Mouse (Mus musculus): Measurements from ENCODE around the gene Tbl1xr1. TPM values are rescaled to one million over a fixed set of nuclear protein-coding genes. Genes with fewer than 3 reads are reported as not detected.

Gene Tbl1xr1
- total RNA-seq, 2 experiments from 2014 or later: 135 to 151 TPM

DNA sequence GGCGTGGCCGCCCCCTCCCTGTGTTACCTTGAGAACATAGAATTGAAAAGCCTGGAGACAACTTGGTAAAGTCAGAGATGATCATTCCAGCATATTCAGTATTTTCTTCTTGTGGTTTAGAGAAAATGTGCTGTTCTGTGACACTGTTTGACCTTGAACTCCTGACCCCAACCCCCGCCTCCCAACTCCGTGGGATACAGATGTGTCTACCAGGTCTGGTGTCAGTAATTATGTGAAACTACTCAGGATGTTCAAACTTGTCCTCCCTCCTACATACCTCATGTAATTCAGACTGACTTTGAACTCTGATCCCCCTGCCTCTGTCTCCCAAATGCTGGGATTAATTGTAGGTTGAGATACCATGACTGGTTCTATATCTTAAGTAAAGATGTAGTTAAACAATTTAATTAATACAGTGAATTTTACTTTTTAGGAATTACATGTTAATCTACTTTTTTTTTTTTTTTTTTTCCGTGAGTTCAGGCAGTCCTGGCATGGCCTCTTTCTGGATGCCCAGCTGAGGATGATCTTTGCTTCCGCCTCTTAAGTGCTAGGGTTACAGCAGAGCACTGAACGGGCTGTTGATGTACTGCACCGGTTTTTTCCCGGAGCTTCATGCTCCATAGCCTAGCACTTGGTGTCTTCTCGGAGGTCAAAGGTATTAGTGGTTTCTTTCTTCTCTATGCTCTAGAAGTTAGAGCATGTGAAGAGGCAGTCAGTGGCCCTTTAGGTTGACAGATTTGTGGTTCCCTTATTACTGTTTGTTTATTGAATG is 8.0 kb downstream of the Tbl1xr1 start:
- no peak for DNase-seq (ENCODE audit: extremely low spot score in 1 of 2, low spot score in 1 of 2)

- DNase-seq (ENCODE audit: extremely low spot score in 1 of 2, low spot score in 1 of 2): no peak
Measured at GRCm38 (mm10) chr3:22089825-22090224, 13.4 kb downstream of the Tbl1xr1 start.

DNA sequence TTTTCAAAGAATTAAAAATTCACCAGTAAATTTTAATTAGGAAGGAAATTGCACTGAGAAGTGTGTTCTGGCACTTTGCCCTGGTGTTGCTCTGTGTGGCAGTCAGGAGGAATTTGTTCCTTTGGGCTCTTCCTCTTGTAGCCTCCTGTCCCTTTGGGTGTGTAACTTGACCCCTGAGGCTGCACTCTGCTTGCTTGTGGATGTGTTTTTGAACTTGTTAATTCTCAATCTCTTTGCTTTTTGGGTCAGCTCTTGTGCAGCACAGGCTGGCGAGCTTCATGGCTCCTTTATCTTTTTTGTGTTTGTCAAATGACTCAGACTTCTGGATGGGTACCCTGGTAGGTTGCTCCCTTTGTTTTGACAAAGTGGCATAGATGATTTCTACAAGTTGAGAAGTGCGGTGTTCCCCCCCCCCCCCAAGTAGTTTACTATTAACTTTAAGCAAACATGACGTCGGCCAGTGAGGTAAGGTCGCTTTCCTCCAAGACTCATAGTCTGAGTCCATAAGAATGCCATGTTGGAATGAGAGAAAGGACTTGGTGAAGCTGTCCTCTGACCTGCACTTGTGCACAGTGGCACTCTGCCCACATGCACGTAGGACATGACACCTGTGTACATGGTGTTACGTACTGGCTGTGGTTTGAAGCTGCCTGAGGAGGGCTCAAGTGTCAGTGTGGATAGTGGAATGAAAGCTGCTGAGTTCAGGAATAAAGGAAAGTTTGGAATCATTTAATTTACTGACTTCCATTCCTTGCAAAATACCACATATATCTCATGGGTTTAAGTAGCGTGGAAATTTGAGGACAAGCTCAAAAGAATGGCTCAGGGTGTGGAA is 14.2 kb downstream of the Tbl1xr1 start:
- DNase-seq (ENCODE audit: extremely low spot score in 1 of 2, low spot score in 1 of 2): no peak

GRCm38 (mm10) chr3:22091266-22091550 is 14.8 kb downstream of the Tbl1xr1 start:
- no peak for DNase-seq (ENCODE audit: extremely low spot score in 1 of 2, low spot score in 1 of 2)

- no peak for DNase-seq (ENCODE audit: extremely low spot score in 1 of 2, low spot score in 1 of 2)
Measured at GRCm38 (mm10) chr3:22091681-22092080, 15.2 kb downstream of the Tbl1xr1 start.

DNA sequence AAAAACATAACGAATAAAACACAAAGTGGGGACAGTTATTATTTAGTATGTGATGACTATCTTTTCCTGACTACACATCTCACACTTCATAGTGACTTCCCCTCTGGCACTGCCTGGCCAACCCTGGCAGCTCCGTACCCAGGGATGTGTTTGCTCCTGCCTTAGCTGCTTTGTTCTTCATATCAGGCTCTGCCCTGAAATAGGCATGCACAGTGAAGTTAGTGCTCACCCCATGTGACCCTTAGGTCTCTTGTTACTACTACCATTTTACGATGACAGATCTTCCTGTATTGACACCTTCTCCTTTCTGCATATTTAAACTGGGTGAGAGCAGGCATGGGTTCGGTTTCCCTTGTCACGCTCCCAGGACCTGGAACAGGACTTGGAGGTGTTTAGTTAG is 16.3 kb downstream of the Tbl1xr1 start:
- DNase-seq (ENCODE audit: extremely low spot score in 1 of 2, low spot score in 1 of 2): no peak

- no peak for DNase-seq (ENCODE audit: extremely low spot score in 1 of 2, low spot score in 1 of 2)
Measured at GRCm38 (mm10) chr3:22103986-22104515, 27.6 kb downstream of the Tbl1xr1 start.

- no peak for DNase-seq (ENCODE audit: extremely low spot score in 1 of 2, low spot score in 1 of 2)
Measured at GRCm38 (mm10) chr3:22105471-22105870, 29.0 kb downstream of the Tbl1xr1 start.

GRCm38 (mm10) chr3:22108013-22108412 is 31.6 kb downstream of the Tbl1xr1 start:
- DNase-seq (ENCODE audit: extremely low spot score in 1 of 2, low spot score in 1 of 2): no peak

- no peak for DNase-seq (ENCODE audit: extremely low spot score in 1 of 2, low spot score in 1 of 2)
Measured at GRCm38 (mm10) chr3:22109651-22110050, 33.2 kb downstream of the Tbl1xr1 start.

GRCm38 (mm10) chr3:22113773-22114172 is 37.3 kb downstream of the Tbl1xr1 start:
- DNase-seq (ENCODE audit: extremely low spot score in 1 of 2, low spot score in 1 of 2): no peak

- DNase-seq (ENCODE audit: extremely low spot score in 1 of 2, low spot score in 1 of 2): no peak
Measured at GRCm38 (mm10) chr3:22115221-22115620, 38.8 kb downstream of the Tbl1xr1 start.

DNA sequence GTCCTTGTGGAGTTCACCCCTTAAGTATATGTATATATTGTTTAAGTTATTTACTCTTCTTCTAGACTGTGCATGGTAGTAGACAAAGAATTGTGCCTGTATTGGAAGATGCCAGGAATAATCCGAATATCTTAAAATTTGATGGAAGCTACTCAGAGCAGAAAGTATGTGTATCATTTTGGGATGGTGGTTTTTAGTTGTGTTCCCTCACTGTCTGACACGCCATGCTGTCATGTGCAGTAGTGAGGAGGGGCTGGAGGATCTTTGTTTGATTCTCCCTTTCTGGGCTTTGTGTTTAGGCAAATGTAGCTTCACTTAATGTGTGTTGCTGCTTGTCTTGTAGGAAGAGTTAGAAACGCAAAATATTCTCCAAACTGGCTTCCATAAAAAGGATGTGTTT is 39.2 kb downstream of the Tbl1xr1 start:
- DNase-seq (ENCODE audit: extremely low spot score in 1 of 2, low spot score in 1 of 2): no peak

DNA sequence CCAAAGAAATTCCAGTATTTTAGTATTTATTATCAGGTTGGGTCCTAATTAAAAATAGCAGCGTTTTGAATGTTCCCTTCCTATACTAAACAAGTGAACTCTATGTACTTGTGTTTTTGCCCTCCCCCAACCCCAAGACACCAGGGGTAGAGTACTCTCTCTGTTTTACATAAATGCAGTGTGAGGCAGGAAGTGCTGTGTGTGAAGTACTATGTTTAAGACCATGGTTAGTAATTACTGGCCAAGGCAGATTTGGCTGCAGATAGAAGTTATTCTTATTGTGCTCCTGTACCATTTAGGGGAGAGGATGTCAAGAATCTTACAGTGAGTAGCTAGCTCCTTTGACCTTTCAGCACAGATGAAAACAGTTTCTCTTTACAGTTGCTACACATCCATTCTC is 39.7 kb downstream of the Tbl1xr1 start:
- DNase-seq (ENCODE audit: extremely low spot score in 1 of 2, low spot score in 1 of 2): no peak

- DNase-seq (ENCODE audit: extremely low spot score in 1 of 2, low spot score in 1 of 2): no peak
Measured at GRCm38 (mm10) chr3:22121741-22122140, 45.3 kb downstream of the Tbl1xr1 start.

DNA sequence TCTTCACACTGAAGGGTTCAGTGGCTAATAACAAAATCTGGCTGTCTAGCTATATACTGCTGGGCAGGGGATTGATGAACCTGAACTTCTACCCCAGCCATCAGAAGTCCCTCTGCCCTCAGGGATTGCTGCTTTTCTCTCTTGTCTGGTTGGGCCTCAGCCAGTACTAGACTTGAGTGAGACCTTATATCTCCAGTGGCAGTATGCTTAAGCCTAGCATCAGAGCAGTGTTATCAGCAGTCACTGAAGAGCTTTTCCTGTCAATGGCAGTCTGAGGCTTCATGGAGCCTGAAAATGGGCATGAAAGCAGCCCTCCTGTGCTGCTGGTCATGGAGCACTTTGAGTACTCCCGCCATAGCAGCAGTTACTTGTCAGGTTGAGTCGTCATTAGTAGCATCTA is 46.7 kb downstream of the Tbl1xr1 start:
- DNase-seq (ENCODE audit: extremely low spot score in 1 of 2, low spot score in 1 of 2): no peak

DNA sequence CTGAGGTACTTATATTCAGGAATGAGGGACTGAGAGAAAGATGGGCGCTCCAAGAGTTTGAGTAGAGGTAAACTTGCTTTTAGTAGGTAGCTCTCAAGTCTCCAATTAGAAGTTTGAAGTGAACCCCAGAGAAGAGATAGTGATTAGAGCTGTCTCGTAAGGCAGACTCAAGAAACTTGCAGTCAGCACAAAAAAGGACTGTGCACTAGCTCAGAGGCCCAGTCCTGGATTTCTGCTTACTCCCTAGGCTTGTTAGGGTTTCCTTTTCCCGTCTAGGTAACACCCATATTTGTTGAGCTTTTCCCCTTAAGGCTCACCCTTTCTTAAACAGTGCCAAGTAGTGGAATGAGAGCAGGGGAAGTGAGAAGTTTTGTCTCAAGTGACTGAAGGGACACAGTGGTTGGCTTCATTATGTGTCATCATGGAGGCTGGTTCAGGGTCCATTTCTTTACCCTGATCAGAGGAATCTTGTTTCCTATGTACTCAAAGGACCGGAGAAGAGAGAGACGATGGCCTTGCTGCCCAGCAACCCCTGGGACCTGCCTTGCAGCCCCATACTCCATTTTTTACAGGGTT is 49.9 kb downstream of the Tbl1xr1 start:
- DNase-seq (ENCODE audit: extremely low spot score in 1 of 2, low spot score in 1 of 2): no peak

GRCm38 (mm10) chr3:22131277-22131676 is 54.8 kb downstream of the Tbl1xr1 start:
- DNase-seq (ENCODE audit: extremely low spot score in 1 of 2, low spot score in 1 of 2): no peak

DNA sequence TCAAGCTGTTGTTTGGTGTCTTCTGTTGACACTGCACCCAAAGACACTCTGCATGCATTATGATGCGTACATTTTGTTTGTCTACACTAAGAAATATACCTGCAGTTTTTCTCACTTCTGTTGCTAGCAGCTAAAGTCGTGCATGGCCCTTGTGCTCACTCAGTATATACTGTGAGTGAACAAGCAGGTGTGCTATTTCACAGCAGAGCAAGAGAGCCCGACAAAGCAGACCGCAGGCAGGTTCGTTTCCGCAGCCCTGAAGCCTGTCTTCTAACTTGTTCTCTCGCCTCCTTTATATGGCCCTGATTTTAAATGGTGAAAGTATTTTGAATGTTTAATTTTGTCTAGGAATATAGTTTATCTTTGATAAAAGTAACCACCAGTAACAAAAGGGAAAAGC is 57.2 kb downstream of the Tbl1xr1 start:
- DNase-seq (ENCODE audit: extremely low spot score in 1 of 2, low spot score in 1 of 2): no peak

GRCm38 (mm10) chr3:22137793-22138579 is 61.5 kb downstream of the Tbl1xr1 start:
- DNase-seq (ENCODE audit: extremely low spot score in 1 of 2, low spot score in 1 of 2): no peak
